8 mouse cellular contexts compared by ENCODE assay signal in genomic region chr2:144331401-144332302, GRCm38 (mm10). TPM values are rescaled to one million over a fixed set of nuclear protein-coding genes. Genes with fewer than 3 reads are reported as not detected.
A peak's percentile ranks its signal among the peaks of the same experiment; 100 is the strongest.
DNase-seq lines count a peak whose midpoint lies in the region; ATAC-seq and TF ChIP-seq lines count a peak whose summit lies in the region.

Gene Ovol2, minus strand, starts transcription at chr2:144332146.

- peaks cover 37% of the 10 kb centered on the region for H3K4me1 ChIP-seq in embryonic facial prominence, embryonic 15.5 days
- H3K4me1 ChIP-seq in intestine, embryonic 15.5 days (replicated peaks): peaks cover 31% of the 10 kb centered on the region
- no peaks in the 10 kb centered on the region for H3K4me1 ChIP-seq in liver, embryonic 14.5 days (replicated peaks; ENCODE audit: control insufficient read depth in 2 of 2, insufficient read depth in 2 of 2, low read length in 1 of 2)
- peaks cover 36% of the 10 kb centered on the region for H3K4me1 ChIP-seq in neural tube, embryonic 12.5 days

- H3K36me3 ChIP-seq in embryonic facial prominence, embryonic 15.5 days: no peaks in the 10 kb centered on the region
- no peaks in the 10 kb centered on the region for H3K36me3 ChIP-seq in intestine, embryonic 15.5 days
- H3K36me3 ChIP-seq in liver, embryonic 14.5 days (replicated peaks; ENCODE audit: control insufficient read depth, insufficient read depth, low read depth): no peaks in the 10 kb centered on the region
- no peaks in the 10 kb centered on the region for H3K36me3 ChIP-seq in neural tube, embryonic 12.5 days

- H3K27ac ChIP-seq in embryonic facial prominence, embryonic 15.5 days (replicated peaks): peak within 1 kb of the TSS; percentile 53; the same call in 1 of the 2 replicates
- no peak within 1 kb of the TSS for H3K27ac ChIP-seq in intestine, embryonic 15.5 days
- H3K27ac ChIP-seq in liver, embryonic 14.5 days: no peak within 1 kb of the TSS
- H3K27ac ChIP-seq in neural tube, embryonic 12.5 days: no peak within 1 kb of the TSS

- under 1% methylated on average over 62 of the region's 62 CpGs for WGBS in embryonic facial prominence, embryonic 15.5 days
- WGBS in intestine, embryonic 15.5 days: under 1% methylated on average over 62 of the region's 62 CpGs
- 2% methylated on average over 61 of the region's 62 CpGs for WGBS in liver, embryonic 14.5 days (ENCODE audit: insufficient replicate concordance)
- WGBS in neural tube, embryonic 12.5 days: under 1% methylated on average over 62 of the region's 62 CpGs

- H3K9me3 ChIP-seq in embryonic facial prominence, embryonic 15.5 days (replicated peaks): no peaks in the 10 kb centered on the region
- no peaks in the 10 kb centered on the region for H3K9me3 ChIP-seq in intestine, embryonic 15.5 days
- no peaks in the 10 kb centered on the region for H3K9me3 ChIP-seq in liver, embryonic 14.5 days (ENCODE audit: control insufficient read depth, low read length)
- no peaks in the 10 kb centered on the region for H3K9me3 ChIP-seq in neural tube, embryonic 12.5 days

- no peak for TF ChIP-seq EP300 in liver, embryonic 14.5 days (IDR thresholded peaks at IDR 0.05; ENCODE audit: low read depth)

- H3K4me3 ChIP-seq in embryonic facial prominence, embryonic 15.5 days (replicated peaks): peak within 1 kb of the TSS; percentile 58
- peak within 1 kb of the TSS; percentile 49 for H3K4me3 ChIP-seq in intestine, embryonic 15.5 days (replicated peaks)
- peak within 1 kb of the TSS; percentile 22 to 44; a peak in 3 of 4 replicates for H3K4me3 ChIP-seq in liver, embryonic 14.5 days (ENCODE audit: insufficient read depth in 1 of 2, low read depth in 2 of 2, low read length in 2 of 2)
- H3K4me3 ChIP-seq in neural tube, embryonic 12.5 days: peak within 1 kb of the TSS; percentile 45

- DNase-seq in thymus, postnatal 25 days: peak; percentile 1
- DNase-seq in thymus, adult 18-20 months: no peak
- DNase-seq in liver, embryonic 14.5 days (ENCODE audit: low read depth in 3 of 3, low spot score in 3 of 3): no peak
- no peak for DNase-seq in layer of hippocampus, adult 8-10 months (ENCODE audit: low spot score in 2 of 2)
- no peak for DNase-seq in thymus, postnatal 10 days (ENCODE audit: low spot score in 2 of 2)

- peak within 1 kb of the TSS; percentile 35 for H3K9ac ChIP-seq in embryonic facial prominence, embryonic 15.5 days
- H3K9ac ChIP-seq in intestine, embryonic 15.5 days: peak within 1 kb of the TSS; percentile 45
- no peak within 1 kb of the TSS for H3K9ac ChIP-seq in liver, embryonic 14.5 days (replicated peaks)
- peak within 1 kb of the TSS; percentile 42; the same call in 1 of the 2 replicates for H3K9ac ChIP-seq in neural tube, embryonic 12.5 days

- H3K27me3 ChIP-seq in embryonic facial prominence, embryonic 15.5 days: peaks cover 64% of the 10 kb centered on the region
- peaks cover 45% of the 10 kb centered on the region for H3K27me3 ChIP-seq in intestine, embryonic 15.5 days (replicated peaks)
- peaks cover 67% of the 10 kb centered on the region for H3K27me3 ChIP-seq in liver, embryonic 14.5 days (ENCODE audit: control insufficient read depth, insufficient read depth, low read length)
- H3K27me3 ChIP-seq in neural tube, embryonic 12.5 days (replicated peaks): peaks cover 75% of the 10 kb centered on the region

- peak; percentile 61; the same call in 1 of the 2 replicates for ATAC-seq in embryonic facial prominence, embryonic 15.5 days (ENCODE audit: insufficient number of reproducible peaks, low FRiP score, low TSS enrichment, low read depth)
- peak; percentile 73 for ATAC-seq in intestine, embryonic 15.5 days
- no peak for ATAC-seq in liver, embryonic 14.5 days (ENCODE audit: insufficient read depth)
- peak; percentile 57 for ATAC-seq in neural tube, embryonic 12.5 days (ENCODE audit: low FRiP score, low read depth)

- no peak for TF ChIP-seq CTCF in liver, embryonic 14.5 days (IDR thresholded peaks at IDR 0.05; ENCODE audit: low read depth)

- H3K4me2 ChIP-seq in embryonic facial prominence, embryonic 15.5 days (replicated peaks): peak within 1 kb of the TSS; percentile 99
- H3K4me2 ChIP-seq in intestine, embryonic 15.5 days (replicated peaks): peak within 1 kb of the TSS; percentile 97
- peak within 1 kb of the TSS; percentile 51 for H3K4me2 ChIP-seq in liver, embryonic 14.5 days (ENCODE audit: low read depth)
- H3K4me2 ChIP-seq in neural tube, embryonic 12.5 days (replicated peaks): peak within 1 kb of the TSS; percentile 96

RNA-seq across cellular contexts. Expression of gene Ovol2, which starts in this region (rescaled TPM):
- polyA plus RNA-seq in embryonic facial prominence, embryonic 15.5 days (2015; fragmentation: Nextera tagmentation; extraction: Ambion mirVana): 3.3 and 4.4 TPM in 2 replicates
- 1.1 and 1.9 TPM in 2 replicates for polyA plus RNA-seq in intestine, embryonic 15.5 days (2015; fragmentation: Nextera tagmentation; extraction: Ambion mirVana)
- 0.03 and 0.05 TPM in 2 replicates for polyA plus RNA-seq in liver, embryonic 14.5 days (2012; rRNA removed)
- not detected in 2 replicates for polyA plus RNA-seq in liver, embryonic 14.5 days (2014; fragmentation: Nextera tagmentation; extraction: Ambion mirVana)
- 0.13 and 0.16 TPM in 2 replicates for polyA plus RNA-seq in neural tube, embryonic 12.5 days (2016; fragmentation: Nextera tagmentation; extraction: Ambion mirVana)
- total RNA-seq in layer of hippocampus, adult 8-10 months (2022): 1 to 10 TPM; 1.7 to 3.3 (median 2.3) TPM

Comparison
In these comparisons a context has a peak if more than half of its experiments do, and no peak if none do; other contexts are left out.
1. Peak in ATAC-seq, H3K4me3 ChIP-seq, H3K9ac ChIP-seq and H3K4me2 ChIP-seq in neural tube, embryonic 12.5 days; RNA of the gene not detected or under 1 TPM.